Mouse (Mus musculus): ENCODE data around the gene Arhgef7.

DNA sequence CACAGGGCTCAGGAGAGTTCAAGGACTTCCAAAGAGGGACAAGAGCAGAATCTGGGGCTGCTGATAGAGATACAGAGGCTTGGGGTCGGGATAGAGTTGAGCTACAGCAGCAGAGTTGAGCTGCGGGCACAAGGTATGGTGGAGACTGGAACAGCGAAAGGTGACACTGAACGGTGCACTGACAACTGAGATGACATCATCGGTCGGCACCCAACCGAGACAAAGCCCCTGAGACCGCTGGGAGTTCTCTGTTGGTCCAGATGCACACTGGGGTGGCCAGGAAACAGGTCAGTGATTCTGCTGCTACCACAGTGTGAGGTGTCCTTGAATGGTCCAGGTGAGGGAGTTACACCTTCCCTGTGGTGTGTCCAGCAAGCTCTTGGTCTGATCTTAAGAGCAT, 115.2 kb downstream of the Arhgef7 start:
- no peak for TF ChIP-seq POLR2A (IDR thresholded peaks at IDR 0.05; ENCODE audit: control insufficient read depth, low read depth, low read length)
- TF ChIP-seq CTCF (IDR thresholded peaks at IDR 0.05; ENCODE audit: control insufficient read depth, insufficient read depth, insufficient replicate concordance, low read depth, low read length): no peak
